Mouse (Mus musculus) right cerebral cortex, postnatal 36 days (tissue): ENCODE data around the gene Ppp2r2d.

Source experiments
- DNase-seq, 2 experiments: peaks; one replicate each; pipeline ENCODE4 v3.0.0; 2022; ENCODE audit warnings: low spot score in 2 of 2, mixed read lengths in 1 of 2

The Ppp2r2d gene

GRCm38 (mm10) chr7:138923756-138924425 lies 78.0 kb downstream of the Ppp2r2d start:
- DNase-seq: no peak

DNA sequence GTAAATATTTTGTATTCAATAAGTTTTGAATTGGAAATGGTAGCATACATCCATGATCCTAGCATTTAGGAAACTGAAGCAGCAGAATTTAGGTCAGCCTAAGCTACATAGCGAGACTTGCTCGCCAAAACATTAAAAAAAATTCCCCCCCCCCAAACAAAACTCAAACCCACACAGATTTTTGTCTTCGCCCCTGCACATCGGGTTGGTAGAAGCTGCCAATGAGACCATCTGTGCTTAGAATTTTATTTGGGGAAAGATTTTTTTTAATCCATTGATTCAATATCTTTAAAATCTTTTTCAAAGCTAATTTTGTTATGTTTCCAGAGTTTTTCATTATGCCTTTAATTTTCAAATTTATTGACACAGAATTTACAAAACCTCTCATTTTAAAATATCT lies 82.6 kb downstream of the Ppp2r2d start:
- no peak for DNase-seq
